Mouse (Mus musculus) CH12.LX (cell line): ENCODE measurements at regions not wholly inside any gene's neighbourhood (a gene's known extent, or its start where the extent isn't known, plus 50 kb on each side); places are given as distances from the start of the nearest gene placed in this dataset.

Experiments
- HCFC1 ChIP-seq: IDR thresholded peaks from 2 replicates; pipeline ENCODE4 v1.6.1; 2012; ENCODE audit warnings: low read depth, mild to moderate bottlenecking, inconsistent platforms, low read length, improper control_type of control experiment
- JUN ChIP-seq: IDR thresholded peaks from 2 replicates; pipeline ENCODE4 v1.6.1; 2011; ENCODE audit warnings: low read depth, mild to moderate bottlenecking, low read length, improper control_type of control experiment, moderate library complexity; ENCODE audit not compliant: insufficient read depth
- MEF2A ChIP-seq: IDR thresholded peaks from 2 replicates; pipeline ENCODE4 v1.6.1; 2014; ENCODE audit warnings: low read depth, mild to moderate bottlenecking, inconsistent platforms, low read length, improper control_type of control experiment, borderline replicate concordance
- MXI1 ChIP-seq: IDR thresholded peaks from 2 replicates; pipeline ENCODE4 v1.6.1; 2011; ENCODE audit warnings: mild to moderate bottlenecking, low read depth, low read length, improper control_type of control experiment
- POLR2A ChIP-seq: IDR thresholded peaks from 2 replicates; pipeline ENCODE4 v1.6.1; 2011; ENCODE audit warnings: low read depth, mild to moderate bottlenecking, improper control_type of control experiment, low read length
- TCF12 ChIP-seq: IDR thresholded peaks from 2 replicates; pipeline ENCODE4 v1.6.1; 2014; ENCODE audit warnings: low read depth, mild to moderate bottlenecking, inconsistent platforms, low read length, improper control_type of control experiment

DNA sequence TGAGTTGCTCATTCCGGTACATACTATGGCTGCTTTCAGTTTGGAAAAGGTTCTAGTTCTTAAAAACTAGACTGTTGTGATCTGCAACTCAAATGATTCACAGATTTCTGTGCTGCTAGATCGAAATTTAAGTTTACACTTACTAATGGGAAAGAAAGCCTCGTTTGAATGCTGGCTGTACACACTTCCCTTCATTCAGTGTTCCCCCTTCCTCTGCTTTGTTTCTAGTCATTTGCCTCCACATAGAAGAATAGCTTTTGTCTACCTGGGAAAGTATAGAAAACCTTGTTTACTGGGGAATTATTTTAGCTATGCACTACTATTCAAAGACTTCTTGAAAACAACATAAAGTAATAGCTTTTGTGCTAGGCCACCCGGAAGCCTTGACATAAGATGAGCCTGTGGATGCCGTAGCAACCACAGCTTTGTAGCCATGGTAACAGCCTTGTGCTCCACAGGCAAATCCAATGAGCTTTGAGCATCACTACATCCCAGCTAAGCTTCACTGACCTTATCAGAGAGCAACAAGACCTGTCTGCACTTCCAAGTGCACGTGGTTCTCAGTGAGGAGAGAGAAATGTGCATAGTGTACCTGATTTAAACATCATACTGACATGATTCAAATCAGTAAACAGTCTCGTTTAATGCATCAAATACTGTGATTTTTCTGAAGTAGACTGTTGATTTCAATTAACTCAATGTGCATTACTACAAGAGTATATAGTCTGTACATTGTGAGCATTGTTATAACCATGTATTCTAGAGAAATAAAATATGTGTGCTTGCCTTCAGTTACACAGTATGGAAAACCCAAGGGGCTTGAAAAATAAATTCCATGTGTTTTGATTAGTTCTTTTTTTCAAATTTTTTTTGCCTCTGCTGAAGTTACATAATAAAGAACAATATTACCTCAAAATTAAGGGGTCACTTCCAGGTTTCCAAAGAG, 165.5 kb upstream of the Prlr start:
- no peak for TF ChIP-seq JUN
- no peak for TF ChIP-seq MEF2A
- TF ChIP-seq HCFC1 = no peak
- no peak for TF ChIP-seq POLR2A
- no peak for TF ChIP-seq MXI1
- no peak for TF ChIP-seq TCF12
